Mouse (Mus musculus) MN1 (cell line): ENCODE measurements around the gene Ddit4.
A peak's percentile ranks its signal among the peaks of the same experiment; 100 is the strongest.

Source experiments
- DNase-seq: peaks from one replicate; pipeline ENCODE4 v3.0.0-alpha.2; 2016; ENCODE audit warnings: low spot score

Ddit4 gene

GRCm38 (mm10) chr10:59971813-59972212 lies 20.2 kb upstream of the Ddit4 start:
- DNase-seq, result no peak

GRCm38 (mm10) chr10:59970450-59971062 lies 18.9 kb upstream of the Ddit4 start:
- DNase-seq, result peak; percentile 50

GRCm38 (mm10) chr10:59969821-59970449 lies 18.3 kb upstream of the Ddit4 start:
- DNase-seq, result peak; percentile 82

- DNase-seq, result no peak
Measured at GRCm38 (mm10) chr10:59967309-59967942, 15.8 kb upstream of the Ddit4 start.

GRCm38 (mm10) chr10:59966743-59967142 lies 15.1 kb upstream of the Ddit4 start:
- DNase-seq, result no peak

- no peak for DNase-seq
Measured at GRCm38 (mm10) chr10:59965788-59966187, 14.2 kb upstream of the Ddit4 start.

GRCm38 (mm10) chr10:59965362-59965695 lies 13.7 kb upstream of the Ddit4 start:
- no peak for DNase-seq

- peak; percentile 56 for DNase-seq
Measured at GRCm38 (mm10) chr10:59964504-59965361, 13.1 kb upstream of the Ddit4 start.

GRCm38 (mm10) chr10:59963609-59964008 lies 12.0 kb upstream of the Ddit4 start:
- no peak for DNase-seq

- DNase-seq, result no peak
Measured at GRCm38 (mm10) chr10:59959517-59959916, 7.9 kb upstream of the Ddit4 start.

- no peak for DNase-seq
Measured at GRCm38 (mm10) chr10:59958458-59958857, 6.8 kb upstream of the Ddit4 start.

GRCm38 (mm10) chr10:59957171-59958149 lies 5.8 kb upstream of the Ddit4 start:
- peak; percentile 63 for DNase-seq

- DNase-seq, result no peak
Measured at GRCm38 (mm10) chr10:59956681-59957080, 5.0 kb upstream of the Ddit4 start.

- peak; percentile 92 for DNase-seq
Measured at GRCm38 (mm10) chr10:59953564-59954039, 2.0 kb upstream of the Ddit4 start.

- DNase-seq, result peak; percentile 95
Measured at GRCm38 (mm10) chr10:59952781-59953563, 1.3 kb upstream of the Ddit4 start.

GRCm38 (mm10) chr10:59952152-59952780 lies 632 bp upstream of the Ddit4 start:
- DNase-seq, result peak; percentile 83

GRCm38 (mm10) chr10:59950716-59951191 lies 880 bp downstream of the Ddit4 start:
- DNase-seq, result peak; percentile 93

- peak; percentile 52 for DNase-seq
Measured at GRCm38 (mm10) chr10:59949783-59950605, 1.6 kb downstream of the Ddit4 start.

GRCm38 (mm10) chr10:59949255-59949648 lies 2.4 kb downstream of the Ddit4 start:
- DNase-seq, result peak; percentile 70
